Mouse (Mus musculus) liver, adult 2 months (tissue): ENCODE measurements around the gene Aqp1.

ENCODE experiments used
- CTCF ChIP-seq: fragments of 200-500 bp; IDR thresholded peaks from 2 replicates; pipeline ENCODE4 v1.5.1; 2011; ENCODE audit warnings: low read depth, low read length, control low read depth
- POLR2A ChIP-seq: fragments of 200-500 bp; IDR thresholded peaks from 2 replicates; pipeline ENCODE4 v1.6.1; 2011; ENCODE audit warnings: low read length, control low read depth; ENCODE audit not compliant: insufficient read depth; ENCODE audit errors: extremely low read depth

DNA sequence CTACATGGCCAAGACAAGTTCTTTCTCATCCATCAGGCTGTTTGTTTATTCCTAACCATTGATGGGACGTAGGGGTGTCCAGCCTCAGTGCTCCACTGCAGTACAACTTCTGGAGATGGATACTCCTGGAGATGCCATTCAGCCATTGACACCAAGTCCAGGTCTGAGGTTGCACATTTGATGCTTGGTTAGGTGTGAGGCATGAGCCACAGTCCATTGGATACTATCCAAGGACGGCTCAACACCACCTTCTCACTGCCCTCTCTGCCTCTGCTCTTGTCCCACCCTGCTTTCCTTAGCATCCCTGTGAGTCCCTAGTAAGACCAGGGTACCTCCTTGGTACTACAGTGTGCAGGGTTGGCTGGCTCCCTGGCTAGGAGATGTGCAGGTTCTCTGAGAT is 36.3 kb upstream of the Aqp1 start:
- TF ChIP-seq POLR2A (no peak), CTCF (no peak)
